Mouse (Mus musculus) right cerebral cortex, adult 18-20 months (tissue): ENCODE results near the gene Rnf10.

Experiments used
- DNase-seq: peaks from one replicate; pipeline ENCODE4 v3.0.0; 2022; ENCODE audit warnings: mixed read lengths

Rnf10 gene

DNA sequence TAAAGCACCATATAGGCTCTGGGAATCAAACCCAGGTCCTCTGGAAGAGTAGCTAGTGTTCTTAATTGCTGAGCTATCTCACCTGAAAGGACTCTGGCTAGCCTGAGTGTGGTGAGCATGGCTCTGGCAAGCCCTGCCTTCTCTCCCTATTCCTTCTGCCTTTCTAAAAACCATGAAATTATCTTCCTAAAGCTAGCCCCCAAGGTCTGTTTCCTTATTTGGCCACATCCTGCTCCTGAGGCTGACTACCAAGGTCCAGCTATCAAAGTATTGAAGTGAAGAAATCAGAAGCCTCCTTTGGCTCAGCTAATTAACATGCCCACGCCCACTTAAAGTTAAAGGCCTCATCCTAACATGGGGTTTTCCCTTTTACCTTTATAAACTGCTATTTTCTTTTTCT, 2.1 kb upstream of the Rnf10 start:
- no peak for DNase-seq

DNA sequence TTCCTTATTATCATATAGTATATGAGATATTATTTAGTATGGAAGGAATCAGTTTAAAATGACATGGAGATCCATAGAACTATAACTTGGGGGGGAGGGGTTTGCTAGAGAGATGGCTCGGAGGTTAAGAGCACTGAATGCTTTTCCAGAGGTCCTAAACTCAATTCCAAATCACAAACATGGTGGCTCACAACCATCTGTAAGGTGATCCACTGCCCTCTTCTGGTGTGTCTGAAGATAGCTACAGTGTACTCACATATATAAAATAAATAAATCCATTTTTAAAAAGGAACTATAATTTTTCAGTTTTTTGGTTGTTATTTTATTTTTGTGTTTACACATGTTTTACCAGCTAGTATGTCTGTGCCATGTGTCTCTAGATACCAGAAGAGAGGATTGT, 1.7 kb upstream of the Rnf10 start:
- no peak for DNase-seq

DNA sequence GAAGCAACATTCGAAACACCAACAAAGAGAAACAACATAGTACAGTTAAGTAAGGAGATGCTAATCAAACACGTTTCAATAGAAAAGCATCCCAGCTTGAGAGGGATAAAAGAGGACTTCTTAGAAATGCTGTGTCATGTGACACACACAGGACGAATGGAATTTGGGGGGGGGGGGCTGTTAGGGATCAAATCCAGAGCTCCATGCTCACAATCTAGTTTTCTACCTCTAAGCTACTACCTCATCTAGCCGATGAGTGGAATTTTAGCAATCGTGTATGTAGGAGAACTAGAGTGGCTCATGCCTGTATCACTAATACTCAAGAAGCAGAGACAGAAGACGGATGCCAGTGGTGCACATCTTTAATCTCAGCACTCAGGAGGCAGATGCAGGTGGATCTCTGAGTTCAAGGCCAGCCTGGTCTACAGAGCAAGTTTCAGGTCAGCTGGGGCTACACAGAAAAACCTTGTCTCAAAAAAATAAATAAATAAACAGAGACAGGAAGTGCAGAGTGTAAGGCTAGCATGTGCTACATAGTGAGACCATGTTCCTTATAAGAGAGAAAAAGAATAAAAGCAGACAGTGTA, 944 bp upstream of the Rnf10 start:
- DNase-seq = no peak

DNA sequence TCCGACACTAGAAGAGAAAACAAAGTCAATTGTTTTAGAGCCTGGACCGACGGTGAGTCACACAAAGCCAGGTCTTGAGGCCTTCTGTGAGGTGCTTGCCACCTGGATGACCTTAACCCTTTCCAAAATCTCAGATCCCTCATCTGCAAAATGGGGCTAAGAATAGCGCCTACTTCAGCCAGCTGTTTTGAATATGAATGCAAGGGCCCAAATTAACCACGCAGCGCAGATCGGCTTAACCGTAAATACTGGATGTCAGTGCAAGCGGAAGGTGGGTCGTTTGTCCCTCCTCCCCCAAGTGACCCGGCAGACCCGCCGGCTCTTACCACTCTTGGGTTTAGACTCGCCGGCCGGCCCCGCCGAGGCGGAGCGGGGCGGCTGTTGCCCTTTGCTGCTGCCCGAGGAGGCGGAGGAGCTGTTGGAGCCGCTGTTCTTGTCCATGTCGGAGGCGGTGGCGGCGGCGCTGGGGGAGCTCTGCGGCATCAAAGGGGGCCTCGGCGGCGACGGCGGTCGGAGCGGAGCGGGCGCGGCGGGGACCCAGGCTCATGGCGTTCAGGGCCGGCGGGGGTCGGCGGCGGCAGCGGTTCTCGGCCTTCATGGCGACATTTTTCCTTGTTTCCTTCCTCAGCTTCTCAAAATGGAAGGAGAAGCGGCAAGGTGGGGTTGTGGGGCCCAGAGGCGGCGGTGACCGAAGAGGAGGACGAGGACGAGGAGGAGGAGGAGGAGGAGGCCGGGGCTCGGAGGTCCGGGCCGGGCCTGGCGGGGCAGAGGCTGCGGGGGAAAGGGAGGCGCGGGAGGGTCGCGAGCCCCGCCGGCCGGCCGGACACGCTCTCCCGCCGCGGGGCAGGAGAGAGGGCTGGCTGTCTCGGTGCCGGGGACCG, 527 bp downstream of the Rnf10 start:
- DNase-seq = peak; percentile 25

DNA sequence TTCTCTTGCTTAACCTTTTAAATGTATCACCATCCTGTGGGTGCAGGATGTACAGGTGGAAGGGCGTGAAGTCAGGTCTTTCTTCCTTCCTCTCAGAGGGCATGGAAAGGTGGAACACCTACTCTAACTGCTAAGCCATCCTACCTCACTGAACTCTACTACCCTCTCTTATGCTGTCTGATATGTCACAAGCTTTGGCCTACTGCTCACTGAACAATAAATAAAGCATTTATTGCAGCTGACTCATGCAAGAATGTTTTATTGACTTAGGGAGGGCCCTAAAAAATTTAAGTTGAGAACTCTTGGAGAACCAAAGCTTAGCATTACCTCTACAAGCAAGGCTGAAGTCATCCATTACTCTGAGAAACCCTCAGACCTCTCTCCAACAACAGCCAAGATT, 2.7 kb downstream of the Rnf10 start:
- DNase-seq = no peak

DNA sequence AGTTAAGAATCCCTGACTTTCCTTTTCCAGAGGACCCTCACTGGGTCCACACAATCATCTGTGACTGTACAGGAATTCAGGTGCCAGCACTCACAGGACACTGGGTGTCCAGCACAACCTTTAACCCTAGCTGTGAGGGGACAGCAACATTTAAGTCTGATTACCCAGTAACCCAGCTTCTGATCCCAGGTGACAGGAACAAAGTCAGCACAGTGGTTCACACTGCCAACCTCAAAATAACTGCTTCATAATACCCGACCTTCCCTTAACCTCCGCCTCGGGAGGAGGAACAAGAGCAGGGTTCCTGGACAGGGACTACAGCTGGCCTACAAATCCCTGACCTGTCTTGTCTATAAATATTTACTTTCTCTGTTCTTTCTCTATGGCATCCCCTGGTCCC, 4.4 kb downstream of the Rnf10 start:
- no peak for DNase-seq

DNA sequence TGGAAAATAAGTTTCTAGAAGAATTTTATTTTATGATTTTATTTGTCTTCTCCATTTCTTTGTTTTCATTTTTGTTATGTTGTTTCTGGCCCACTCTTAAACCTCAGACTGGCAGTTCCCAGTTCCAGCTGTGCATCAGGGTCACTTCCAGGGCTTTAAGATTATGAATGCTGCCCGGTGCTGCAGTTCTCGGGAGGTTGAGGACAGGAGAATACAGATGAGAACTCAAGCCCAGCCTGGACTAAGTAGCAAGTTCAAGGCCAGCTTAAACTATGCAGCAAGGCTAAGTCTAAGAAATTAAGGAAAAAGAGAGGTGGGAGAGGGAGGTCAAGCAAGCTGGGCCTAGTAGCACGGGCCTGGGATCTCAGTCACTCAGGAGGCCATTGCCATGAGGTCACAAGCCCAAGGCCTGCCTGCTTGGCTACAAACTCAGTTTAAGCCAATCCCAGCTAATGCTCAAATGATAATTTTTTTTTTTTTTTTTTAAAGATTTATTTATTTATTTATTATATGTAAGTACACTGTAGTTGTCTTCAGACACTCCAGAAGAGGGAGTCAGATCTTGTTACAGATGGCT, 5.1 kb downstream of the Rnf10 start:
- DNase-seq = no peak

DNA sequence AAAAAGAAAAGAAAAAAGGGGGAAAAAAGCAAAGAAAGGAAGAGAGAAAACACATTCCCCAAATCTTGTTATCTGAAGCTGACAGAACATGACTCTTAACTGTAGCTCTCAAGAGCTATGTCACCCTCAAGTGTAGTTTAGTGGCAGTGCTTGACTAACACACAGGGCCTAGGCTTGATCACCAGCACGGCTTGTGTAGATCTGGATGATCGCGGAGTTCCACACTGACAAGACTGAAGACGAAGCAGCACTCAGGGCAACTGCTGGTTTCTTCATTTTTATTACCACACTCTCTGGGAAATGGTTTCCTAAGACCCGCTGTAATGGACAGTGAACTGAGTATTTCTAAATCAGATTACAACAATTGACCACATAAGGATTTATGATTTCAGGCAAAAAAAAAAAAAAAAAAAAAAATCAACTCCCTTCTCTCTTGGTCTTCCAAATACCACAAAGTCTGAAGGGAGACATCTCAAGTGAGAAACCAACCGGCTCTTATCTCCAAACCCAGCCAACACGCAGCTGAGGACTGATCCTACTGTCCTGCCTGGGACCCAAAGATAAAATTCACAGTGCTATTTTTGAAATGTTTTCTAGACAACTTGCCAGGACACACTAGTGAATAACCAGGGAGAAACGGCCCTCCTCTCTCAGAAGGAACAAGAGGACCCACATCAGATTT, 5.8 kb downstream of the Rnf10 start:
- no peak for DNase-seq

DNA sequence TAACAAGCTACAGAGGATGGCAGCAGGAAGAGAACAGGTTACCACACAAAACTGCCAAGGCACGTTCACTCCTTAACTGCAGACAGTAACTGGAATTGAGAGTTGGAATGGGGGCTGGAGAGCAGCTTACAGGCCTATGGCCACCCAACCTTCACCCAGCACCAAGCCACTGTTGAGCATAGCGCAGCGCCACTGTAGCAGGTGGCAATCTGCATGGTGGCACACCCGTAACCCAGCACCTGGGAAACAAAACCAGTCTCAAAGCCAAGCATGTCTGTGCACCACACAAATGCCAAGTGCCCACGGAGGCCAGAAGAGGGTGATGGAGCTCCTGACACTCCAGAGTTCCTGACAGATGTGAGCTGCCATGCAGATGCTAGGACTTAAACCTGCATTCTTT, 6.4 kb downstream of the Rnf10 start:
- no peak for DNase-seq

DNA sequence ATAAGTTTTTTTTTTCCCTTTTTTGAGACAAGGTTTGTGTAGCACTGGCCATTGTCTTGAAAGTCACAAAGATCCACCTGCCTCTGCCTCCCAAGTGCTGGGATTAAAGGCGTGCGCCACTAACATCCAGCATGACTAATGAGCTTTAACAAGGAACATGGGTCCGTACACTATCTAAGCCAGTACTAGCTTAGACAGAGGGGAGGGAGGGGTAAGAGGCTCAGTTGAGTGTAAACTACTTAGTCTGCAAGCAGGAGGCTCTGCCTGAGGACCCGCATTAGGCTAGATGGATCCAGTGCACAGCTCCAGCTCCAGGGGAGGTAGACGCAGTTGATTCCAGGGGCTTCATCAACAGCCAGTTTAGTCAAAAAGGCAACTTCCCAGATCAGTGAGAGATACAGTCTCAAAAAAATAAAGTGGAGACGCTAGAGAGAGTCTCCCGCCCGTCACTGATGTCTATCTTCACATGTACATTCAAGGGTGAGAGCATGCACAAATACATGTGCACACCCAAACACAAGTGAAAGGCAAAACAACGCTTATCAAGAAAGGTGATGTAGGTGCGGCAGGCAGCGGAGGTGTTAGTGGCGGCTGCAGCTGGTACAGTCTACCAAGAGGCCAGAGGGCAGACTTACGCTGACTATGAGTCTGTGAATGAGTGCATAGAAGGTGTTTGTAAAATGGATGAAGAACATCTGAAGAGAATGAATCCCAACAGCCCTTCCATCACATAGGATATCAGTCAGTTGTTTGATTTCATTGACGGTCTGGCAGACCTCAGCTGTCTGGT, 10.0 kb downstream of the Rnf10 start:
- no peak for DNase-seq

DNA sequence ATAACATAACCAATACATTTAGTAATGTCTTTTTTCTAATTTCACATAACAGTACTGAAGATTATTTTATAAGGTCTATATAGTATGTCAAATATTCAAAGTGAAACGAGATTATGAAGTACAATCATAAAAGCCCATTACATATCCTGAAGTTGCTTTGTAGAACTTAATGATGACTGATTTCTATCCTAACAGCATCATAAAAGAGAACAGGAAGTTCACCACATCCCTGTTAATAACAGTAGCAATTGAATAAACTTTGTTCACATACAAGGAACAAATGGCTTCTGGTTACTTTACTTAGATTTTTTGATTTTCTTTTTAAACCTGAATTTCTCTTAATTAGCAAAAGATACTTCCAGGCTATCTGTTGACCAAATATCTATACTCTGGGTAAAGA, 10.8 kb downstream of the Rnf10 start:
- DNase-seq = no peak

DNA sequence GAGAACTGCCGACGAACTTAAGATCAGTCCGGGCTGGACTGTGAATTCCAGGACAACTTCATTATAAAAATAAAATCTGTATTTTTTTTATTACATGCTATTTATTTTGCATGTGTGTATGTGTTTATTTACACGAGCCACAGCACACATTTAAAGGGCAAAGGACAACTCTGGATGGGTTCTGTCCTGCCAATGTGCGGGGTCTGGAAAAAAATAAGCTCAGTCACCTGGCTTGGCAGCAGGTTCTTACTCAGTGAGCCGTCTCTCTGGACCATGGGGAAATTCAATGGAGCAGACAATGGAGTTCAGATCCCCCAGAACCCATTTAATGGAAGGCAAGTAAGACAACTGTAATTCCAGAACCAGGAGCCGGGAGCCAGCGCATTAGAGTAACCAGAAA, 11.6 kb downstream of the Rnf10 start:
- no peak for DNase-seq

DNA sequence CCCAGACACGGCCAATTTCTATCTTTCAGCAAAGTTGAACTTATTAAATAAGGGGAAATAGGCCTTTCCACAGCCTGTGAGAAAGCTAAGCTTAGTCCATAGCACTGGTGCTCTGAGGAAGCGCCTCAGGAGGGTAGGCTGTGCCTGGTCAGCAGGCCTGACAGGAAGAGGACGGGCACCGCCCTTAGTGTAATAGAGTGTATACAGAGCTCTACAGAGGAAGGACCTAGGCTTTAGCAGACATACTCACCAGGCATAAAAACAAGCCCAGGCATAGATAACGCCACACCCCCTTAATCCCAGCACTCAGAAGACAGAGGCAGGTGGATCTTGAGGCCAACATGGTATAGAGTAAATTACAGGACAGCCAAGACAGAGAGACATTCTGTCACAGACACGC, 12.3 kb downstream of the Rnf10 start:
- DNase-seq = no peak

DNA sequence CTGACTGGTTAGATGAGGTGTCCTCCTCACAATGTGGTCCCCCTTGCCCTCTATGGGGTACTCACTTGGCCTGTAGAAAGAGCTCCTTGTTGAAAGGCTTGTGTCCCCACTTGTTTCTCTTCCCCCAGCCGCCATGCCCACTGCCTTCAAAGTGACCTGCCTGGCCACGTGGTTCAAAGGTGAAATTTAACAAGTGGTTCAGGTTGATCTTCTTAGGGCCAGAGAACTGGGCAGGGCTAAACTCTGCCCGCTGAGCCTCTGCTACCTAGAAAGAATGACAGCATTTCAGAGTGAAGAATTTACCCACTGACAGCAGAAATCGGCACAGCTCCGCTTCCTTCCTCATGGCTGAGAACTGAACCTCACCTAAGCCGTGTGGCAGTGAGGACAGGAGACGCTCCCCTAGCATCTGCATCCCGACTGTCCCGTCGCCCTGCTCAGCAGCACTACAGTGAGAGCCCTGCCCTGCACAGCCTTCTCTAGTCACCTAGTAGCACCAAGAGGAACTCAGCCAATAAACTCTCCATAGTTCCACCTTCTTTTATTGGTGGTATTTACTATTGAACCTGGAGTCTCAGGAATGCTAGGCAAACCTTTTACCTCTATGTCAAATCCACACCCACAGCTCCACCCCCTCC, 15.7 kb downstream of the Rnf10 start:
- DNase-seq = no peak

DNA sequence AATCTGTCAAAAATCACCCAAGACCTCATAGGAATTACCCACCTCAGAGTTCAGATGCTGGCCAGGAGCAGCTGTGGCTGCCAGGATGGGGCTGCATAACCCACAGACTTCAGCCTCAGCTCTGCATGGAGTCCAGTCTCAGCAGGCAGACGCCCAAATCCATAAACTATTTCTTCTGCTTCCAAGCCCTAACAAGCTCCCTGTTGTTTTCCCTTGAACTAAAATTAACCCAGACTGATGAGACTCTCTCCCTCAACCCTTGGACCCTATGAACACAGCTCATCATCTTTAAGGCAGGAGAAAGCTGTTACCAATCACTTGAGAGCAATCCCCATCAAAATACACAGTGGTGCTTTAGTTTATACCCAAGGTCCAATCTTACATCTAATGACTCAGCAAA, 17.2 kb downstream of the Rnf10 start:
- no peak for DNase-seq

DNA sequence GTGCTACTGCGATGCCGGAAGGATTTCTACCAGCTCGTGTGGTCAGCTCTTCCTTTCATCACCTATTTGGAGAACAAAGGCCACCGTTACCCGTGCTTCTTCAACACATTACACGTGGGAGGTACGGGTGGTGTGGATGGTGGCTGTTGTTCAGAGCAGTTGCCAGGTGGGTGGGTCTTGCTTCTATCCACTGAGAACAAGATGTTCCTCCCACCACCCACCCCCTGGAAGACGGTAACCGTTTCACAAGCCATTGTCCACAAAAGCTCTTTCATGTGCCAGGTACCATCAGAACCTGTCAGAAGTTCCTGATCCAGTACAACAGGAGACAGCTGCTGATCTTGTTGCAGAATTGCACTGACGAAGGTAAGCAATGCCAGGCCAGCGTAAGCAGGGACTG, 32.5 kb downstream of the Rnf10 start:
- DNase-seq = peak; percentile 57

DNA sequence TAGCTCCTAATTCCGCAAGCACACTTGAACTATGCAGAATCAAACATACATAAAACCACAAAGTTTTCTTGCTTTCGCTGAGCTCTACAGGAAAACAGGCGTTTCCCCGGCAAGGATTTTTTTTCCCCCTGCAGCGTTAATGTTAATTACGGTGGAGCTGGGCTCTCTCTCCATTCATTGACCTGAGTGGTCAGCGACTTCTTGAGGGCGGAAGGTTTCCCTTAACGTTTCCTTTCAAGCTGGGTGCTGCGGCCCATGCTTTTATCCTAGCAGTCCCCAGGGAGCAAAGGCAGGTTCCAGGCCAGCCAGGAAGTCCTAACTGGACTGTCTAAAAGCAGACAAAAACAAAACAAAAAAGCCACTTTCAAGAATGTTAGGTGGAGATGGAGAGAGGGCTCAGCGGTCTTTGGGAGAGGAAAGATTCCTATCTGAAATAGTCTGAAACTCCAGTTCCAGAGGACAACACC, 33.9 kb downstream of the Rnf10 start:
- no peak for DNase-seq

DNA sequence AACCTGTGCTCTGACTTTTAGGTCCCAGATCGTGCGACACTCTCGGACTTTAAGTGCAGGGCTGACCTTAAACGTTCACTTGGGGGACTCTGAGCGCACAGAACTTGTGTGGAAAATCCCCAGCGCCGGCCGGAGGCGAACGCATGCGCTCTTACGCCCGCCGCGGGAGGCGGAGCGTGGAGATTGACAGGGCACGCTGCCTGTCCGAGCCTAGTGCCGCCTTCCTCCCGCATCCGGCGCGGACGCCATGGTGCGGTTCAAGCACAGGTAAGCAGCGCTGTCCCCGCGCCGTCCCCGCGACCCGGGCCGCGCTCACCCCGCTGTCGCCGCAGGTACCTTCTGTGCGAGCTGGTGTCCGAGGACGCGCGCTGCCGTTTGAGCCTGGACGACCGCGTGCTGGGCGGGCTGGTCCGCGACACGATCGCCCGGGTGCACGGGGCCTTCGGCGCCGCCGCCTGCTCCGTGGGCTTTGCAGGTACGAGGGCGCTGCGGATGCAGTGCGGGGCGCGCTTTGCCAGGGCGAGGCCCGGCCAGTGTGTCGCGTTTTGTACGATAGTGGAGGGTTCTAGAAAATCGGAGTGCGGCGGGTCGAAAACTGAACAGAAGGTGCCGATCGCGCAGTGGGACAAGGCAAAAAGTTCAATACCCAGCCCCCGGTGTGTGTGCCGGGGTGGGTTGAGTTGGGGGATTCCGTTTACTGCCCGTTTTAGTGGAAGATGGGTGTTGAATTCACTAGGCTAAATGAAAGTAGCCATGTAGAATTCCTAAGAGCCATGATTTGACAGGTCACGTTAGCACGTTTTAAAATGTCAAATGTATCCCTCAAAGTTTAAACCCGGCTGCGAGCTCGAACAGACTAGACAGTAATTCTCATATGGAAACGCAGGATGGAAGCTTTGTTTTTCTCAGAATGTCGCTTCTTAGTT, 34.6 kb downstream of the Rnf10 start:
- peak; percentile 96 for DNase-seq

DNA sequence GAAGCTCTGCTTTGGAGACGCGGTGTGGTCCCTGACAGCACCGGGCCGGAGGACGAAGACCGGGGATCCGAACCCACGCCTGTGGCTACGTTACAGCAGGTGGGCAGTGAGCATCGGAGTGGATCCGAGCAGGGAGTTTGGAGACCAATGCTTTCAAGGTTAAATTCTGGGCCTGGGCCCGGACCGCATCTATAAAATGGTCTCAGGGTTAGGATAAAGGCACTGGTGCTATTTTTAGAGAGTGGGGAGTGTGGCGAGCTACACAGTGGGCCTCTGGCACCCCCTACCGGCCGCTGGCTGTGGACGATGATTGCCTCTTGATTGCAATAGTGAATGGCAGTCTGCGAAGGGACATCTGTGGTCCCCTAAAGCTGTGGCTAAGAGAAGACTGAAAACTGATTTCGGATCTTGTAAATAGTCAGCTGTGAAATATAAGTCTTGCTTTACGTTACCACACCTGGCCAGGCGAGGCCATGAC, 36.9 kb downstream of the Rnf10 start, which contains the start of gene Pop5:
Pop5 (plus strand) TSS at position 51 of the 478 bp plus-strand sequence.
- DNase-seq = peak; percentile 87

DNA sequence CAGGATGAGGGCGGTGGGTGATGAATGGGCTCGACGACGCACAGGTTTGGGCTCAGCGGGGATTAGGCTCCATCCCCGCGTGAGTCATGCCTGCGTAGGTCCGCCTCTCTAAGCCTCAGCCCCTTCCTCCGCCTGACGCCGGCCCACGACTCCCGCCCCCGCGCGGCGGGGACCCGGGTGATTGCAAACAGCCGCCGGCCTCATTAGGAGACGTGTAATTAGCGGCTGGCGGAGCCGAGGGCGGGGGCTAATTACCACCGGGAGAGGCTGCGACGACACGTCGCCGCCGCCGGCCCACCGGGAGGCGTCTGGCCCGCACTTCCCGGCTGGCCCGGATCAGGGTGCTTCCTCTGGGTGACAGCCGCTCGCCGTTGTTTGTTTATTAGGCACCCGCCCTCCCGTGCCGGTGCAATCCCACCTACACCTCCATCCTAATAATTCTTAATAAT, 37.4 kb downstream of the Rnf10 start:
- peak; percentile 87 for DNase-seq

DNA sequence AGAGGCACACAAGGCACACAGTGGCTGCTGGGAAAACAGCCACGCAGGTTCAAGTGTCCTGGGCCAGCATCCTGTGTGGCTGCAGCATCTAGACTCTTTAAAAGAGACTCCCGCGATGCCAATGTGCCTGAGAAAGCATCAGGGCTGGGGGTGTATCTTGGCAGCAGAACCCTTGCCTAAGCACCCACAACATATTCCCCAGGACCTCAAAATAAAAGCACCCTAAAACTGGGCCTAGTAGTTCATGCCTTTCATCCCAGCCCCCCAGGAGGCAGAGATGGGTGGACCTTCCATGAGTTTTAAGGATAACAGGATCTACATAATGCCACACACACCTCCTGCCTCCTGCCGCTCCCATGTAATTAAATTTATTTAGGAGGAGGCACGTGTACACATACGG, 38.2 kb downstream of the Rnf10 start:
- peak; percentile 66 for DNase-seq
